Mouse (Mus musculus) ovary, postnatal 36 days (tissue): ENCODE measurements around the gene Camkv.

Experiments
- DNase-seq: peaks from one replicate; pipeline ENCODE4 v3.0.0; 2022; ENCODE audit warnings: low spot score, mixed read lengths

Gene Camkv

GRCm38 (mm10) chr9:107962916-107963315 lies 27.4 kb downstream of the Camkv start:
- no peak for DNase-seq

- DNase-seq = peak; percentile 80
These were observed 28.2 kb downstream of the Camkv start for GRCm38 (mm10) chr9:107963700-107964099.

DNA sequence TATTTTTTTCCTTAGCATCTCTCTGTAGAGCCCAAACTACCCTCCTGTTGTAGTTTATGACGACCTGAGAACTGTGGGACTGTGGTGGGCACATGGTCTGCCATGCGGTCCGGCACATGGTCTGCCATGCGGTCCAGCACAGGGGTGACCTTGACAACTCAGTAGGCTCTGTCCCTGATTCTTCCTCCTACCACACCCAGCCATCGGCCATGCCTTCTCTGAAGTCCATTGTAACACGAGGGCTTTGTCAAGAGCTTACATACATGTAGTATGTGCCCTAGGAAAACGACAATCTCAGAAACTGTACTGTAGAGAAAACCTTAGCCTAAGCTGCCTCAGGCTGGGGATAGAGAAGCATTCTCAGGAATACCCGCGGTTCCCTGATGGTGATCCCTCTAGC lies 29.2 kb downstream of the Camkv start:
- no peak for DNase-seq

GRCm38 (mm10) chr9:107966676-107967075 lies 31.2 kb downstream of the Camkv start:
- DNase-seq = no peak

- no peak for DNase-seq
These were observed 32.0 kb downstream of the Camkv start for GRCm38 (mm10) chr9:107967437-107967836.

DNA sequence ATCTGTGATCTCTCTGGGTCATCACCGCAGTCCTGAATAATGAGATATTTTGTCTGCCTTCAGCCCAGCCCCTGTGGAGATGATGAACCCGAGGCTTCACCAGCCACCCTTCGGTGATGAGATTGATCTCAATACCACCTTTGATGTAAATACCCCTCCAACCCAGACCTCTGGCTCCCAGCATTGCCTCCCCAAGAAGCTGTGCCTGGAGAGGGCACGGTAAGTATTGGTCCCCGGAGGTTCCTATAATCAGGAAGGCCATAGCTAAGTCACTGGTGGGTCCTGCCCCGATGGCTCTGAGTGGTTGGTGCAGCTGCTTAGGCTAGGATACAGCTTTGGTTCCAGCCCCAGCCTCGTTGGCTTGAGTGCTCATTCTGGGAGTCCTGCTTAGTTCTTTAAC lies 33.1 kb downstream of the Camkv start:
- no peak for DNase-seq

- DNase-seq = no peak
These were observed 34.8 kb downstream of the Camkv start for GRCm38 (mm10) chr9:107970311-107970710.

DNA sequence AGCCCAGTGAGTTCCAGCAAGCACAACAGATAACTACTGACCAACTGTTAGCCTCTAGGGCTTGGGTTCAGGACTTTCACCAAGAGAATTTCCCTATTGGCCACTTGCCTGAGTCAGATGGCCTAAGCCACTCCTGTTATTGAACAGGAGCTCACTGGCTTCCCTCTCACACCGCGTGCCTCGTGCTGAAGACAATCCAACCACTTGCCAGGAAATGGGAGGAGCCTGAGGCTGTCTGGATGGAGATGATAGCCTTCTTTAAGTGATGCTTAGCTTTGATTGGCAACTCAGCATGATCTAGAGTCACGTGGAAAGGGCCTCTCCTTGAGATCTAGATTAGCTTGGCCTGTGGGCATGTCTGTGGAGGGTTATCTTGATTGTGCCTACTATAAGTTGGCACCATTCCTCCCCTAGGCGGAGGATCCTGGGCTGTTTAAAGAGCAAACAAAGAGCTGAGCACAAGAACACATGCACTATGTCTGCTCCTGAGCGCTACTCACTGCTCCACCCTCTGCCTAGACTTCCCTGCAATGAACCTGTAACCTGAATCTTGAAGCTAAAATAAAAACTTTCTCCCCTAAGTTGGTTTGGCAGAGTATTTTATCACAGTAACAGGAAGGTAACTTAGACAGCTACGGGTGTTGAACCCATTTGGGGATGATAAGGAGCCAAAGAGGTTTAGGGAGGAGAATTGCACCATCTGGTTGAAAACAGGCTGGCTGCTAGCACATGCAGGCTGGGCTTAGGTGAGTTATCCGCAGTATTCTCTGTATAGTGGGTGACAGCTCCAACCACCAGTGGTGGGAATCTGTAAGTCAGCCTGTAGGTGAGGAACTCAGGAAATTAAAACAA lies 36.4 kb downstream of the Camkv start:
- DNase-seq = no peak

DNA sequence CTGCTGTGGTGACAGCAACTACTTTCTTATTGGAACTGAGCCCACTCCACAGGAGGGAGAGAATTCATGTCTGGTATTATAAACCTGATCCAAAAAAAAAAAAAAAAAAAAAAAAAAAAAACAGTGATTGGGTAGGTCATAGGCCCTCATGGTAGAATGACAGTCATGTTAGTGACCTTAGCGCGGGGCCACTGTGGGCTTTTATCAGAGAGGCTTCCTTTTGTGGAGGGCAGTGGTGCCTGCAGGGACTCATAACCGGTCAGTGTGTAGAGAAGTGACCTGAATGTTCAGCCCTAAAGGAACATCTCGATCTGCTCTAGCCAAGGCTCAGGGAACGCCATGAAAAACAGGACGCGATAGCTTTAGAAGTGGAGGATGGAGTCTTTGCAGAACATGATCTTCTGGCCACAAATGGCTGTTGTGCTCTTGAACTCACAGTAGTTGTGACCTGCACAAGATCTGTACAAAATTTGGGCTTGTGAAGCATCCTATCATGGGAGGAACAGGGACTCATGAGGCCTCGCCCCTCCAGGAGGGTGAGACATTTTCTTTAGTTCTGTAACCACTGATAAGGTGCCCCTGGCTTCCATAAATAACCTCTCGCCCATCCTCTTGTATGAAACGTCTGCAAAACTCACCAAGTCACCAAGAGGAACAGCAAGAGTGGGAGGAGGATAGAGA lies 39.2 kb downstream of the Camkv start:
- no peak for DNase-seq

- no peak for DNase-seq
These were observed 40.2 kb downstream of the Camkv start, which contains the start of gene Uba7 for GRCm38 (mm10) chr9:107975399-107976386. TSS of gene Uba7 (plus strand) at chr9:107975505.

GRCm38 (mm10) chr9:107978815-107979214 lies 43.3 kb downstream of the Camkv start:
- no peak for DNase-seq

GRCm38 (mm10) chr9:107981684-107982605 lies 46.5 kb downstream of the Camkv start:
- no peak for DNase-seq

- DNase-seq = no peak
These were observed 47.3 kb downstream of the Camkv start, which contains the start of gene Gm20661 for GRCm38 (mm10) chr9:107982681-107983346. TSS of gene Gm20661 (plus strand) at chr9:107983058.

GRCm38 (mm10) chr9:107983421-107983890 lies 48.0 kb downstream of the Camkv start:
- peak; percentile 44 for DNase-seq

DNA sequence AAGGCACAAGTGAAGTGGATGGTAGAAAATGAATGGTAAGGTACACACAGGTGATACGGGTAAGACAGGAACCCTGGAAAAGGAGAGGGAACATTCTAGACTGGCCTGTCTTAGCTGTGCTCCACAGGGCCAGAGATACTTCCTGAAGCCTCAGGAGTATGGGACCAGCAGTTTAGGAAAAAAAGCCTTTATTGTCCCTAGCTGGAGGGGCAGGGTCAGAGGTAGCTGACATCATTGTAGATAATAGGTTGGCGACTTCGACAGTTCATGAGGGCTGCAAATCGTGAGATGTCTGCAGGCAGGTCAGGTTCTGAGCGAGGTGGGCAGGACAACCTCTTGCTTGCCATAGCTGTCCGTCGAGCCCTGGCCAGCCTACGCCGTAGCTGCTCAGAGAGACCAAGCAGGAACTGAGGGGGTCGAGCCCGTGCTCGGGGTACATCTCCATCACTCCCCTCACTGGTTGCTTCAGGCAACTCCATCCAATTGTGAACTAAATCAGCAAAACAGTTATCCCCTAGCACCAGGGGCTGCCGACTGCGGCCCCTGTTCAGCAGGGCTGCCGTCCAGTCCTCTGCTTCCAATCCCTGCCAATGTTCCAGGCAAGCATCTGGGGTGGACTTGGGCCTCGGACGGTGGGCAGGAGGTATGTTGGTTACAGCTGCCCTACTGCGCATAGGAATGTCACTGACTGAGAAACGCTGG lies 48.7 kb downstream of the Camkv start:
- no peak for DNase-seq

DNA sequence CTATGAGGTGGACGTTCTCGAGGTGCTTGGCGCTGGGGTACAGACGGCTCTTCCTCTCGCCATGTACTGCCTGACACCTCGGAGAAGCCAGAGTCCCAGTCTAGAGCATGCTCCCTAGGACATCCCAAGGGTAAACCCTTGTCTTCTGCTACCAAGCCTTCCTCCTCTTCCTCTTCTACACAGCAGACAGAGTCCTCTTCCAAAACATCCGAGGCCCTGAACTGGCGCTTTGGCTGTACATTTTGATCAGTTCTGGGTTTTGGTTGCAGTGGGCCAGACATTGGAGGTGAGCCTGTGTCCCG lies 49.2 kb downstream of the Camkv start:
- no peak for DNase-seq

GRCm38 (mm10) chr9:107985131-107986119 lies 50.0 kb downstream of the Camkv start, which contains the start of gene Inka1:
TSS of gene Inka1 (minus strand) at chr9:107985879.
- peak; percentile 89 for DNase-seq

GRCm38 (mm10) chr9:107986376-107986775 lies 50.9 kb downstream of the Camkv start:
- DNase-seq = peak; percentile 79
